Mouse (Mus musculus) frontal cortex, adult (tissue): Measurements from ENCODE around the gene Onecut3.

Experiments
- ATAC-seq: cut with Nextera tagmentation; 2 replicates; pipeline ENCODE4 v1.9.2; 2017; ENCODE audit warnings: mild to moderate bottlenecking, moderate library complexity, mixed read lengths; ENCODE audit not compliant: low TSS enrichment

Gene Onecut3

GRCm38 (mm10) chr10:80494732-80495131, at the start of gene Onecut3:
Gene Onecut3 (plus strand): TSS chr10:80494835.
- ATAC-seq, result no peak

GRCm38 (mm10) chr10:80445052-80445451, 49.6 kb upstream of the Onecut3 start:
- no peak for ATAC-seq

- peak; percentile 72 for ATAC-seq
Measured at GRCm38 (mm10) chr10:80445898-80446601, 48.6 kb upstream of the Onecut3 start.

- ATAC-seq, result no peak
Measured at GRCm38 (mm10) chr10:80450599-80450998, 44.0 kb upstream of the Onecut3 start.

- ATAC-seq, result no peak
Measured at GRCm38 (mm10) chr10:80453601-80454000, 41.0 kb upstream of the Onecut3 start.

GRCm38 (mm10) chr10:80454781-80455180, 39.9 kb upstream of the Onecut3 start:
- no peak for ATAC-seq

GRCm38 (mm10) chr10:80455697-80456096, 38.9 kb upstream of the Onecut3 start:
- ATAC-seq, result no peak

GRCm38 (mm10) chr10:80459236-80459635, 35.4 kb upstream of the Onecut3 start:
- ATAC-seq, result no peak

GRCm38 (mm10) chr10:80459671-80460070, 35.0 kb upstream of the Onecut3 start:
- ATAC-seq, result no peak

GRCm38 (mm10) chr10:80460324-80460723, 34.3 kb upstream of the Onecut3 start:
- ATAC-seq, result no peak

GRCm38 (mm10) chr10:80461346-80461745, 33.3 kb upstream of the Onecut3 start:
- ATAC-seq, result no peak

- ATAC-seq, result no peak
Measured at GRCm38 (mm10) chr10:80464381-80465035, 30.1 kb upstream of the Onecut3 start.

GRCm38 (mm10) chr10:80465066-80465465, 29.6 kb upstream of the Onecut3 start:
- no peak for ATAC-seq

- peak; percentile 94 for ATAC-seq
Measured at GRCm38 (mm10) chr10:80475290-80475959, 19.2 kb upstream of the Onecut3 start.

- no peak for ATAC-seq
Measured at GRCm38 (mm10) chr10:80478531-80478930, 16.1 kb upstream of the Onecut3 start.

- ATAC-seq, result no peak
Measured at GRCm38 (mm10) chr10:80481002-80481401, 13.6 kb upstream of the Onecut3 start.

- ATAC-seq, result no peak
Measured at GRCm38 (mm10) chr10:80486862-80487379, 7.7 kb upstream of the Onecut3 start.

- no peak for ATAC-seq
Measured at GRCm38 (mm10) chr10:80490051-80490450, 4.6 kb upstream of the Onecut3 start.

GRCm38 (mm10) chr10:80495901-80496300, 1.3 kb downstream of the Onecut3 start:
- ATAC-seq, result no peak

GRCm38 (mm10) chr10:80496421-80496820, 1.8 kb downstream of the Onecut3 start:
- ATAC-seq, result no peak

GRCm38 (mm10) chr10:80502291-80502690, 7.7 kb downstream of the Onecut3 start:
- ATAC-seq, result no peak

GRCm38 (mm10) chr10:80502819-80503314, 8.2 kb downstream of the Onecut3 start:
- no peak for ATAC-seq
